Mouse (Mus musculus): ENCODE results near the gene Anks1. TPM values are rescaled to one million over a fixed set of nuclear protein-coding genes. Genes with fewer than 3 reads are reported as not detected.
"Not testable (repeated sequence)": the region's sequence is repeated elsewhere in the genome, so short reads cannot be mapped to it uniquely, and the experiment has no call there.

Anks1 gene
- polyA plus RNA-seq, 1 experiment from 2014 or later: 93.6 TPM

DNA sequence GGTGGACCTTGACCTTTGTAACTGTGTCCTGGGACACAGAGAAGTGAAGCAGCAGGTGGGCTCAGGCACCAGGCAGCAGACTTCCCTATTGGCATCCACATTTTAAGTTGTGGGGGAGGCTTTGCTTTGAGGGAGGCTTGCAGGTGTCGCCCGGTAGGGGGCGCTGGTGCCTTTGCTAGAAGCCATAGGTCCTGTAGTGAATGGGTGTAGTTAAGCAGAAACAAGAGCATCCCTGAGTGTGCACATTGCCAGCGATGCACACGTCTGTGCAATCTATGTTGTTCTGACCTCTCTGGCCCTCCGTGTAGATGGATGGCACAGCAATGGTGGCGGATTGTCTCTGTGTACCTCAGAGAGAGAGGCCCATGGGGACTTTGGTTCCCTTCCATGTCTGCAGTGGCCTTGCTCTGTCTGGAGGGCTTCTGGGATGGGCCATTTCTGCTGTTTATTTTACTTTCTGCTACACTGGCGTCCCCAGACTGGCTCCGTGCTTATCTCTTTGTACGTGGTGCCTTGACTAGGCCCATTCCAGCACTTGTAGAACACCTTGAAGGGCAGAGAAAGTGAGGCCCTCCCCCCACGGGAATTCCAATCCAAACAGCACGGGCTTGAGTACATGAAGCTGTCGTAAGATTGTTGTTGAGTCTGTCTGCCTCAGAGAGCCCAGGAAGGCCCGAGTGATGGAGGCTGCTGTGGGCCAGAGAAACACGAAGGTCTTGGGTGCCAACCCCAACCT is 80.9 kb downstream of the Anks1 start:
- Histone ChIP-seq H3K36me3 (peaks cover 51% of the 10 kb centered on the region), H3K9ac (no peak overlapping the region), H3K27ac (no peak overlapping the region), H3K4me2 (replicated peaks) (no peak overlapping the region), H3K27me3 (replicated peaks) (no peaks in the 10 kb centered on the region), H3K9me3 (no peaks in the 10 kb centered on the region), H3K4me1 (no peaks in the 10 kb centered on the region), H3K4me3 (no peak overlapping the region)
- 0 out of 2 replicates have a peak, but pooled peaks have one; percentile 48 for ATAC-seq (ENCODE audit: low FRiP score, low read depth)
- WGBS: 49% methylated on average over 15 of the region's 15 CpGs

GRCm38 (mm10) chr17:27994001-27994944 is 85.2 kb downstream of the Anks1 start:
- Histone ChIP-seq H3K27ac (no peak overlapping the region), H3K4me3 (no peak overlapping the region), H3K9ac (no peak overlapping the region), H3K4me1 (no peaks in the 10 kb centered on the region), H3K9me3 (no peaks in the 10 kb centered on the region), H3K27me3 (replicated peaks) (no peaks in the 10 kb centered on the region), H3K4me2 (replicated peaks) (no peak overlapping the region), H3K36me3 (peaks cover 40% of the 10 kb centered on the region)
- 53% methylated on average over 10 of the region's 10 CpGs for WGBS
- ATAC-seq (ENCODE audit: low FRiP score, low read depth): no peak

- no peak overlapping the region for H3K4me3 ChIP-seq
- H3K4me1 ChIP-seq: peaks cover 7% of the 10 kb centered on the region; the same call in 1 of the 2 replicates
- no peak for ATAC-seq (ENCODE audit: low FRiP score, low read depth)
- H3K9me3 ChIP-seq: no peaks in the 10 kb centered on the region
- H3K36me3 ChIP-seq: peaks cover 38% of the 10 kb centered on the region
- no peaks in the 10 kb centered on the region for H3K27me3 ChIP-seq (replicated peaks)
- WGBS: 46% methylated on average over 4 of the region's 4 CpGs
- H3K9ac ChIP-seq: no peak overlapping the region
- no peak overlapping the region for H3K4me2 ChIP-seq (replicated peaks)
- no peak overlapping the region for H3K27ac ChIP-seq
Observed at GRCm38 (mm10) chr17:27996320-27996719, 87.2 kb downstream of the Anks1 start.

GRCm38 (mm10) chr17:27997212-27997611 is 88.1 kb downstream of the Anks1 start:
- Histone ChIP-seq H3K4me2 (replicated peaks) (no peak overlapping the region), H3K9me3 (no peaks in the 10 kb centered on the region), H3K9ac (no peak overlapping the region), H3K4me3 (no peak overlapping the region), H3K4me1 (peaks cover 8% of the 10 kb centered on the region), H3K27me3 (replicated peaks) (no peaks in the 10 kb centered on the region), H3K36me3 (peaks cover 34% of the 10 kb centered on the region), H3K27ac (no peak overlapping the region)
- ATAC-seq (ENCODE audit: low FRiP score, low read depth): no peak
- WGBS: 76% methylated on average over 12 of the region's 12 CpGs

- Histone ChIP-seq H3K36me3 (peaks cover 23% of the 10 kb centered on the region), H3K4me1 (peaks cover 13% of the 10 kb centered on the region)
- not testable (repeated sequence) for H3K4me2 ChIP-seq (replicated peaks); H3K4me3 ChIP-seq; ATAC-seq (ENCODE audit: low FRiP score, low read depth); H3K27me3 ChIP-seq (replicated peaks); H3K9me3 ChIP-seq; H3K9ac ChIP-seq; H3K27ac ChIP-seq
- WGBS: 90% methylated on average over 13 of the region's 13 CpGs
Observed at GRCm38 (mm10) chr17:27999683-28000273, 90.7 kb downstream of the Anks1 start.

DNA sequence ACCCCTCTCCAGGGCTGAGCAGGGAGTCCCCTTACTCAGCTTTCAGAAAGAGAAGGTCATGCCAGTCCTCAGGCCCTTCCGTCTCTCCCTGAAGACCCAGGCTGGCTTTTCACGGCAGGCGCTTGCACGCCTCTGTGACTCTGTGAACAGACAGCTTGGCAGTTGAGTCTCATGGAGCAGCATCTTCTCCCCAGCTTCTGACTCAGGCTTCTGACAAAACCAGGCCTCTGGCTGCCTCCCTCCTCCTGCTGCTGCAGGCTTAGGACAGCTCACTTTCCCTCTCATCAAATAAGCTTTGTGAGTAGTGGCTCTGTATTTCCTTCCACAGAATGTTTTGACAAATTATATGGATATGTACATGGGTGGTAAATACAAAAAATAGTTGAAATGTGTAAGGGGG is 91.3 kb downstream of the Anks1 start:
- no peak overlapping the region for H3K9ac ChIP-seq
- H3K4me3 ChIP-seq: no peak overlapping the region

DNA sequence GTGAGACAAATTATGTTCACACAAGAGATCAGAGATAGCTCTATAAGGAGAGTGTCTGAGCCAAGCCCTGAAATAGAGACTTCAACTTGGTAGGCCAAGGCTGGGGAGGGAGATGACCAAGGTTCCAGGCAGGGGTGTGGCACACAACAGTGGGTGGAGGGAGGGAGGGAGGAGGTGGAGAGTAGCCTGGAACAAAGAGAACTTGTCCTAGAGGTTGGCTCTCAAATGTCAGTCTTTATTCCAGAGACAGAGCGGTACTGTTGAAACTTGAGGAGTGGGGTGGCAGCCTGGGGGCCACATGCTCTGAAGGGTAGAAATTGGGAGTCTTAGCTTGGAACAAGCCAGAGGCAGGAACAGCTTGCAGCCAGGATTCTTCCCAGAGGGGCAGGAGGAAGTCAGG is 91.7 kb downstream of the Anks1 start:
- no peak overlapping the region for H3K4me3 ChIP-seq
- no peak for ATAC-seq (ENCODE audit: low FRiP score, low read depth)
- H3K4me1 ChIP-seq: peaks cover 22% of the 10 kb centered on the region
- H3K36me3 ChIP-seq: peaks cover 14% of the 10 kb centered on the region
- 52% methylated on average over 1 of the region's 1 CpGs for WGBS
- no peak overlapping the region for H3K4me2 ChIP-seq (replicated peaks)
- H3K9me3 ChIP-seq: no peaks in the 10 kb centered on the region
- H3K27ac ChIP-seq: peak overlapping the region; percentile 7; the same call in 1 of the 2 replicates
- H3K9ac ChIP-seq: no peak overlapping the region
- H3K27me3 ChIP-seq (replicated peaks): no peaks in the 10 kb centered on the region

More for the DNA sequence above, 91.3 kb downstream of the Anks1 start:
- Histone ChIP-seq H3K36me3 (peaks cover 19% of the 10 kb centered on the region), H3K4me1 (peaks cover 17% of the 10 kb centered on the region), H3K9me3 (no peaks in the 10 kb centered on the region), H3K27me3 (replicated peaks) (no peaks in the 10 kb centered on the region), H3K27ac (no peak overlapping the region), H3K4me2 (replicated peaks) (no peak overlapping the region)
- no peak for ATAC-seq (ENCODE audit: low FRiP score, low read depth)
- WGBS: 74% methylated on average over 4 of the region's 4 CpGs

DNA sequence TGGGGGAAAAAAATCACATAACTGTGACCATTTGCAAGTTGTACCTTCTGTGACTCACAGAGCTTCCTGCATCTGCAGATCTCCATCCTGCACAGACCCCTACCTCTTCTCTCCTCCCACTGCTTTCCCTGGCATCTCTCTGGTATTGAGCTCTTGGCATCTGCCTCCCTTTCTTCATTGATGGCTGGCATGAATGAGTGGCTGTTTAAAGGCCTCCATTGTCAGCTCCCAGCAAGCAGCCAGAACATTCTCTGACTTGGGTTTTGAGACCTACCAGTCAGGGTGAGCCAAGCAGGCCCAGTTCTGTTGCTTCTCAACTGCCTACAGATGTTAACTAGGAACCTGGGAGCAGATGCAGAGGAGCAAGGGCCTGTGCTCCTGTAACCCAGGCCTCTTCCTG is 96.3 kb downstream of the Anks1 start:
- no peaks in the 10 kb centered on the region for H3K27me3 ChIP-seq (replicated peaks)
- H3K4me1 ChIP-seq: peaks cover 52% of the 10 kb centered on the region
- H3K36me3 ChIP-seq: peaks cover 11% of the 10 kb centered on the region; the same call in 1 of the 2 replicates
- H3K27ac ChIP-seq: no peak overlapping the region
- H3K9me3 ChIP-seq: no peaks in the 10 kb centered on the region
- H3K4me3 ChIP-seq: no peak overlapping the region
- ATAC-seq (ENCODE audit: low FRiP score, low read depth): no peak
- no peak overlapping the region for H3K4me2 ChIP-seq (replicated peaks)
- H3K9ac ChIP-seq: no peak overlapping the region

GRCm38 (mm10) chr17:28006208-28006607 is 97.1 kb downstream of the Anks1 start:
- H3K27ac ChIP-seq: no peak overlapping the region
- H3K27me3 ChIP-seq (replicated peaks): no peaks in the 10 kb centered on the region
- H3K36me3 ChIP-seq: peaks cover 16% of the 10 kb centered on the region; the same call in 1 of the 2 replicates
- WGBS: 80% methylated on average over 8 of the region's 8 CpGs
- no peak overlapping the region for H3K4me3 ChIP-seq
- H3K9me3 ChIP-seq: no peaks in the 10 kb centered on the region
- ATAC-seq (ENCODE audit: low FRiP score, low read depth): no peak
- H3K9ac ChIP-seq: no peak overlapping the region
- H3K4me2 ChIP-seq (replicated peaks): no peak overlapping the region
- H3K4me1 ChIP-seq: peaks cover 47% of the 10 kb centered on the region

- H3K4me3 ChIP-seq: no peak overlapping the region
- H3K27ac ChIP-seq: no peak overlapping the region
- no peak for ATAC-seq (ENCODE audit: low FRiP score, low read depth)
- peak overlapping the region; percentile 44 for H3K4me2 ChIP-seq (replicated peaks)
- WGBS: 48% methylated on average over 5 of the region's 5 CpGs
- H3K27me3 ChIP-seq (replicated peaks): no peaks in the 10 kb centered on the region
- no peak overlapping the region for H3K9ac ChIP-seq
- peaks cover 45% of the 10 kb centered on the region for H3K4me1 ChIP-seq
- H3K9me3 ChIP-seq: no peaks in the 10 kb centered on the region
- H3K36me3 ChIP-seq: peaks cover 17% of the 10 kb centered on the region; the same call in 1 of the 2 replicates
Observed at GRCm38 (mm10) chr17:28006611-28007010, 97.5 kb downstream of the Anks1 start.

- H3K4me3 ChIP-seq: no peak overlapping the region; the same call in 1 of the 2 replicates
- ATAC-seq (ENCODE audit: low FRiP score, low read depth): no peak
- 12% methylated on average over 29 of the region's 29 CpGs for WGBS
- peak overlapping the region; percentile 44 for H3K4me2 ChIP-seq (replicated peaks)
- H3K36me3 ChIP-seq: peaks cover 17% of the 10 kb centered on the region; the same call in 1 of the 2 replicates
- peaks cover 44% of the 10 kb centered on the region for H3K4me1 ChIP-seq
- no peaks in the 10 kb centered on the region for H3K27me3 ChIP-seq (replicated peaks)
- no peak overlapping the region for H3K27ac ChIP-seq
- H3K9me3 ChIP-seq: no peaks in the 10 kb centered on the region
- H3K9ac ChIP-seq: peak overlapping the region; percentile 44; the same call in 1 of the 2 replicates
Observed at GRCm38 (mm10) chr17:28007179-28007811, 98.2 kb downstream of the Anks1 start.

Measured in neural tube, embryonic 12.5 days (tissue).